Mouse (Mus musculus) cerebellum, adult 9-11 months (tissue): ENCODE results near the gene Sv2c.
A peak's percentile ranks its signal among the peaks of the same experiment; 100 is the strongest.
"Not testable (repeated sequence)": the region's sequence is repeated elsewhere in the genome, so short reads cannot be mapped to it uniquely, and the experiment has no call there.

ENCODE experiments used
- DNase-seq: peaks from one replicate; pipeline ENCODE4 v3.0.0; 2022

The Sv2c gene

DNA sequence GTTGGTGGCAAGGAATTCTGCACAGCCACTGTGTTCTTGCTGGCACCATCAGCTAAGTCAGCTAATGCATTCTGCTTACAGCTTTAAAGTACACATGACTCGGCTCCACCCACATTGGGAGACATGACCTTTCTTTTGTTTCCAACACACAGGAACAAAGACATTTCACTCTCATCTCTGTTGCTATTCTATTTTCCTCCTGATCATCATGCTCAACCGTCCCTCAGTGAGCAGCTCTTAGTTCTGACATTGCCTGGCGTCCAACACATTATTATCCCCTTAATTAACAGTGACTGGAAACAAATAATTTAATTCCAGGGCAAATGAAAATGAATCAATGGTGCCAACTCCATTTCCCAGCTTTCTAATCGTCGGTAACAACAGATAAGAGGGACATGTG, 87.0 kb downstream of the Sv2c start:
- DNase-seq, result no peak

DNA sequence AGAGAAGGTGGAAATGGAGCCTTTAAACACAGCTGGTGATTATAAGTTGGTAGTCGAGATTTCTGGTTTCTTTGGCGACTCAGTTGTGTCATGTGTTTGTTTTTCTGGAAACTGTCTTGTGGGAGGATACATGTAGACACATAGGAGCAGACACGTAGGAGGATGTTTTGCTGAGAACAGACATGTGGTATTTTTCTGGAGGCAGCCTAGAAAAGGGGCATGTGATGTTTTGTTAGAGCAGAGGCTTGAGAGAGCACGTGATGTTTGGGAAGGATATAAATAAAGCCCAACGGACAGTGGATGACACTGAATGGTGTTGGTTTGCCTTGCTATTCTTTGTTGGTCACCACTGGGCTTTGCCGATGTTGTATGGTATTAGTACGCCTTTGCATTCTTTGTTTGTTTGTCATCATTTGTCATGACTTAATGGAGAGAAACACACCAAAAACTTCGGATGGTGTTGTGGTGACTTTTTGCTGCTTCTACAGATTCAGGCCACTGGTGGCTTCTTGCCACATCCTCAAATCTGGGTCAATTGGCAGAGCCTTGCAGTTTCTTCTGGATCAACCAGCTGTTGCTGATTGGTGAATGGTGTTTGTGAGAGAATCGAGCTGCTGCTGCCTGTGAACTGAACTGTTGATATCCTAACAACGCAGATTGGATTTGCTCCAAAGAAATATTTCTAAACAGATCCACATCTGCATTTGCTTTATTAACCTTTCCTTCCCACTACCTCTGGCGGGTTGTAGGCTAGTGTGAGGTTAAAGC, 91.9 kb downstream of the Sv2c start:
- DNase-seq, result no peak

DNA sequence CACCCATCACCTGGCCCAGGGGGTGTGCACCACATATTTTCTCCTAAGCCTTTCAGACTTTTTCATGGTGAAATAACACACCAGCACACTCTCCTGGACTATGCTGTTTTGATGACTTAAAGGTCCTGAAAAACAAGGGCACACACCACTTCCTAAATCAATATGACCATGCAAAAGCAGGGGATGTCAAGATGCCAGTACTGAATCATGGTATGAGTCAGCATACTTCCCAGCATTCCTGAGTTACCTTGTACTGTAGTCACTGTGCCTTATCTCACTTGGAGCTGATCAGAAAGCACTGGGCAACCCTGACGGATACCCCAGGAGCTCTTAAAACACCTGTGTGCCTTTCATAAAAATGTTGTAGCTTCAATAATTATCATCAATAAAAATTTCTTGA, 92.8 kb downstream of the Sv2c start:
- no peak for DNase-seq

DNA sequence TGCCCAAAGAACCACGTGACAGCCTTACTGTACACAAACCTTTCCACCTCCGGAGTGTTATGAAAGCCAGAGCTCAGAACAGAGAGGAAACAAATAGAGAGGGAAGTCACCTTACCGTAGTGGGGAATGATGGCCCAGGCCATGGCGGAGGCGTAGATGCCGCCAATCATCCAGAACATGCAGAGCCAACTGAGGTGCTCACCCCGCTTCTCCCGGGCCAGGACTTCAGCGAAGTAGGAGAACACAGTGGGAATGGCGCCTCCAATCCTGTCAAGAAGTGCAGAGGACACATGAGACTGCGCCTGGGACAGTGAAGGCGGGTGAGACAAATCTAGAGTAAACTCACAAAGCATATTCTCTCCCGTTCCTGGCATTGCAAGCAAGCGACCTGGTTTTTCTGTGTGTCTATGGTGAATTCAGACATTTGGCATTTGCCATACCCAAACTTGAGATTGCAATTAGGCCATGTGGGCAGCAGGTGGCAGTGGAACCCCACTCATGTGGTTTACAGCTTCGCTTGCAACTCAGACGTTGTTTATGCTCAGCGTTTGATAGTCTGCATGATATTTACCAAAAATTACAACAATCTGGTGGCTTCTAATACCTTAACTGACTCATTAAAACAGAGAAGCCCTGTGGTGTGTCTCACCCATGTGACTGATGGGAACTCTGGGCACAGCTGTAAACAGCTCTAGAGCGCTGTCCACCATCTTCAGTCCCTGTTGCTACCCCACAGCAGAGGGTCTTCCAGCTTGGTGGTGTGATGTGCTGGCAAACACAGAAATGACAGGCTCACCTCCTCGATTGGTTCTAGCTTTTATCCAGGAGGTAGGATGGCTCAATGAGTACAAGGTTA, 101.8 kb downstream of the Sv2c start:
- peak; percentile 6 for DNase-seq

- no peak for DNase-seq
Measured at GRCm38 (mm10) chr13:96023858-96024257, 108.5 kb downstream of the Sv2c start.

GRCm38 (mm10) chr13:96015516-96015915, 116.9 kb downstream of the Sv2c start:
- DNase-seq, result no peak

DNA sequence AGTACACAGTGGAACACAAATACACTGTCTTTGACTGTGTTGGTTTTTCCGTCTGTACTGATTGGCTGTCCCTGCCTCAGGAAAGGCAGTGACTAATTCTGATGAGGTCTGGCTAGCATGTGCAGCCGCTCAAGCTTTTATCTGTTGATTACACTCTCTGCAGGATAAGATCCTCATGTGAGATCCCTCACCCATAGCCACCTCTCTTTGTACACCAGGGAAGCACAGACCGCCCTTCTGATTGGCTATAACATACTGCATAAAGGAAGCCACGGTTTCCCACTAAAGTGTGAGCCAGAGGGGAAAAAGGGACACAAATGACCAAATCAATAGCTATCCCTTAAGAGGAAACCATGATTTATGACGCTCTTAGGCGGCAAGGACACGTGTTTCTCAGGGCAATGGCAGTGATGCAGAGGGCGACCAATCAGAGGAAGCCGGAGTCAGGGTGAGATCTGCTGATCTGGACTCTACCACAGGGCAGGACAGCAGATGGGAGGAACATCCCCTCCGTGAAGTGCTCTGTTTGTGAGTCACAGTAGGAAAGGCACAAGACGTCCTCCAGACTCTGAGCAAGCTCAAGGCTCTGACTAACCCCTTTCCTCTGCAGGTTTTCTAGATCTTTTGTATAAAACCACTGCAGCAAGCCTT, 121.4 kb downstream of the Sv2c start:
- DNase-seq, result no peak

DNA sequence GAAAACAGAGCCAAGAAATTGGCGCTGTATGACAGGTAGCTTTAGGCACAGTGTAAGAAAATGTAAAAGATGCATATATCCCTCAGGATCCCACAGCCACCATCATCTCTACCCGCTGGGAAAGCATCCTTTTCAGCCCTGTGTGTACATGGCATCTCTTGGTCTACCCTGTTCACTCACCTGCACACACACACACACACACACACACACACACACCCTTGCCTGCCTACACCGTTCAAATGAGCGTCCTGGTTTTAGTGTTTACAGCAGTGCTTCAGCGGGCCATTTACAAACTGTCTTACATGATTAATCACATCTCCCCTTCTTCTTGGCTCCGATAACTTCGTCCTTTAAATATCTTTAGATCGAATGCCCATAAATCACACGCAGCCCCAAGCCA, 123.4 kb downstream of the Sv2c start:
- DNase-seq, result no peak

DNA sequence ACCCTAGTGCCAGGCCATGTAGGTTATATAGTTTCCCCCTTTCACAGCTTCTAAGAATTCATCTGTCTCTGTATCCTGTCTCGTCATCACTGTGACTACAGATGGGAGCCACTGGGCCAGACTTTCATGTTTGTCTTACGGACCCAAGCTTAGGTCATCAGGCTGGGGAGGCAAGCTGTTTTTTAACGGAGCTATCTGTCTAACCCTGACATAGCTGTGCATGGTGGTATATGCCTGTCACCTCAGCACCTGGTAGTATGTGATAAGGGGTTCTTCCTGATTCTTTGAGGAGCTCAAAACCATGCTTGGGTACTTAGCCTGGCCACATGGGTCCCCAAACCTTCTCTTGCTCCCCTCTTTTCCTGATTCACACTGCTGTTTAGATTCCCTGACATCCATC, 124.2 kb downstream of the Sv2c start:
- DNase-seq, result no peak

DNA sequence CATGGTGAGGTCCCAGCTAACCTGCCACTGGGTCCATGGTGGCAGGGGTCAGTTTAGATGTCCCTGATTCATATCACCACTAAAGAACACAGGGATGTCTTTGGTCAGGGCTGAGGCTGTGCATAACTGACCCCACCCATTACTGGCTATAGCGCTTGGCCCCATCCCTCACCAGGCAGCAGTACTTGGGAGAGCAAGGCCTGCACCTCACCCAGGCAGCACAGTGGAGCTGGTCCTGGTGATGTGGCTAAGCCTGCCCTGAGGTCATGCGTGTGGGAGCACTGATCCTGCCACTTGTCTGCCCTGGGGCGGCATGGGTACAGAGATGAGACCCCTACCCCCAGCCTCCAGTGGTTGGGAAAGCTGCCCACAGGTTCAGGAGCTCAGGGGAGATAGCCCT, 128.8 kb downstream of the Sv2c start:
- no peak for DNase-seq

GRCm38 (mm10) chr13:96002475-96002874, 129.9 kb downstream of the Sv2c start:
- no peak for DNase-seq

DNA sequence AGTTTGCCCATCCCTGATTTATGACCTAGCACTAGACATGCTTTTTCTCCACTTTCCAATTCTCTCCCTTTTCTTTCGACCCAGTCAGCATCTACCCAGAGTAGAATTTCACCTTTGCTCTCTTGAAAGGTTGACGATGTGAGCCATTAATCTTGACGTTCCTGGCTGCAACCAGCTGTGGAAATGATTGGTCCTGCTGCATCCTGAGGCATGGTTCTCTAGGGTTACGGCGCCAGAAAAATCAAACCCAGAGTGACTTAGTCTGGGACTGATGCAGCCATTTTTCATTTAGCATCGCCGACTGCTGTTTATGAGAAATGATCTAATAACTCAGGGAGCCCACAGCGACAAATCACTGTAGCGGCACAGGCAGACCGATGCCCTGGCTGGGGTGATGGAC, 133.0 kb downstream of the Sv2c start:
- no peak for DNase-seq

DNA sequence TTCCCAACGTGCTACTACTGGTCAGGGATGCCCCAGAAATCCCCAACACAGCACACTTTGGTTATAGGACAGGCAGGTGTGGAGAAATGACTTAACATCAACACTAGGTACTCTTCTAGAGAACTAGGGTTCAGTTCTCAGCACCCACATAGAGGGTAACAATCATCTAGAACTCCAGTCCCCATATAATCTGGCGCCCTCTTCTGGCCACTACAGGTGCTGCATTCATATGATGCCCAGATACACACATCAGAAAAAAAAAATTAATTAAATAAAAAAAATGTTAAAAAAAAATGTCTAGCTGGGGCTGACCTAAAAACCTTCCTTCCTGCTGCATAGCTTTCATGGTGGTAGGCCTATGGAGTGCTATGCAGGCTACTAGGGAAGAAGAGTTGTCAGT, 135.1 kb downstream of the Sv2c start:
- no peak for DNase-seq

DNA sequence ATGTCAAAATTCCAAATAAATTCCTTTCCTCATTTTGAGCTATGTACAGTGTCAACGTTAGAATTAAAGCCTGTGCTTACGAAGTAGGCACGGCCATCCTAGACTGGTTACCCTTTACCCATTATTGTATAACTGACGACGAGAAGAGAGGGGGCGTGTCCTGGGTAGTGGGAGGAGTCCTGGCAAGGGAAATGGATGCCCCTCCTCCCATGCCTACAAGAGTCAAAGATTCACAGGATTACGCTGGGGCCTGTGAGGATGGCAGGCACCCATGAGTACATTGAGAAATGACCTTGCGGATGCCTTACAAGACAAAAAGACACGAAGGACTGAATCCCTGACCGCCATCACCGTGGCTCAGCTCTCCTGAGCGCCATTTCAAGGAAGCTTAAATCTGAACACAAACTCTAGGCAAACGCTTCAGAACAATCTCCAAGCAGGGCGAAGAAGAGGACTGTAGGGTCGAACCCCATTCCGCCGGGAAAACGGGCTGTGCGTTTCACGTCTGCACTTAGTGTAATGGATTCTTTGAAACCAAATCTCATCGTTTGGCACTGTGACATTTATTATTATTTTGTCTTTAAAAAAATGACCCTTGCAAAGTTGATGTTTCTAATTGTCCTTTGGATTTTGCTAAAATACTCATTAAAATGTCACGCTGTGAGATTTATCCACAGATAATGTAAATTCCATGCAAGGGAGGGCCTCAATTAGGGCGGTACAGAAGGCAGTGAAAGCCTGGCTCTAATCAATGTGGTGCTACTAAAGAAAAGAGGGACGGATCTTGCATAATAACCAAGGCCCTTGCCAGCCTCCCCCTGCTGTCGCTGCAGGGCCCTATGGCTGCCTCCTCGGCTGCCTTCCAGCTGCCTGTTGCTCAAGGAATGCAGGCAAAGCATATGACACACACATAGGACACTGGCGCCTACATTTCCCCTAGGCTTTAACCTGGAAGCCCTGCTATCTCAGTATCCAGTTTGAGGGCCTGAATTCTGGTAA, 137.4 kb downstream of the Sv2c start:
- peak; percentile 49 for DNase-seq

- DNase-seq, result no peak
Measured at GRCm38 (mm10) chr13:95988181-95988580, 144.2 kb downstream of the Sv2c start.

GRCm38 (mm10) chr13:95987147-95987546, 145.2 kb downstream of the Sv2c start:
- DNase-seq, result no peak

- DNase-seq, result no peak
Measured at GRCm38 (mm10) chr13:95986375-95986774, 146.0 kb downstream of the Sv2c start.

- no peak for DNase-seq
Measured at GRCm38 (mm10) chr13:95975225-95975624, 157.2 kb downstream of the Sv2c start.

DNA sequence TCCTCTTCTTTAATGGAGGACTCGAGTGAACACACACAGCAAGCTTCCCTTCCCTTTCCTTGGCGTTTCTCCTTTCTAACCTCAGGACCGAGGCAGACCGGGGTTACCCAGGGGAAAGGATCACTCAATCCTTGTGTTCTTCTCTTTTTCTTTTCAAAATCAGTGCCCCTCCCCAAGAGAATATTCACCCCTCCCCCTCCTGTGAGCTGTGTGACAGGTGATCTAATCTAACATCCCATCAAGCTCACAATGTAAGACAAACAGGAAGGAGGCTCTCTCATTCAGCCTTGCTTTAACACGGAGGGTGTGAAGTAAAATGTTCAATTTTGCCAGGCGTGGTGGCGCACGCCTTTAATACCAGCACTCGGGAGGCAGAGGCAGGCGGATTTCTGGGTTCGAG, 158.3 kb downstream of the Sv2c start:
- DNase-seq, result no peak

GRCm38 (mm10) chr13:95973368-95973958, 158.9 kb downstream of the Sv2c start:
- DNase-seq, result peak; percentile 73

- not testable (repeated sequence) for DNase-seq
Measured at GRCm38 (mm10) chr13:95968031-95968430, 164.3 kb downstream of the Sv2c start.

DNA sequence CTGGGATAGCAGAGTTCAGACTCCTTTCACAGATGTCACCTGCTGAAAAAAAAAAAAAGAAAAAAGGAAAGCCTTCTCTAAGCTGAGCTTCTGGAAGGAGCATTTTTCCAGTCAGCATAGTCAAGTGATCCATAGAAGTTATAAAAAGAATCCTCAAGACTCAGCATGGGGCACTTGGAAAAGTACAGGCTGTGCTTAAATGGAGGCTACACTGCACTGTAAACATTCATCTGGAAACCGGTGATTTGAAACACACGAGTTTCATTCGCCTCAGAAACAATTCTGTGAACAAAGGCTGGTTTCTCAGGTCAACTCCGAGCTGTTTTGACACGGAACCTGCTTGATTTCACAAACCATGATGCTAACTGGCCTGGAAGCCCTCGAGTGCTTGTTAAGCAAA, 165.6 kb downstream of the Sv2c start:
- DNase-seq, result no peak
